Mouse (Mus musculus) liver, embryonic 14.5 days (tissue): Measurements from ENCODE around the gene Gm9964.

ENCODE experiments used
- CTCF ChIP-seq: IDR thresholded peaks from 2 replicates; pipeline ENCODE4 v1.5.1; 2016; ENCODE audit warnings: antibody characterized with exemption, low read depth, control low read depth
- EP300 ChIP-seq: IDR thresholded peaks from 2 replicates; pipeline ENCODE4 v1.6.1; 2016; ENCODE audit warnings: antibody characterized with exemption, low read depth

DNA sequence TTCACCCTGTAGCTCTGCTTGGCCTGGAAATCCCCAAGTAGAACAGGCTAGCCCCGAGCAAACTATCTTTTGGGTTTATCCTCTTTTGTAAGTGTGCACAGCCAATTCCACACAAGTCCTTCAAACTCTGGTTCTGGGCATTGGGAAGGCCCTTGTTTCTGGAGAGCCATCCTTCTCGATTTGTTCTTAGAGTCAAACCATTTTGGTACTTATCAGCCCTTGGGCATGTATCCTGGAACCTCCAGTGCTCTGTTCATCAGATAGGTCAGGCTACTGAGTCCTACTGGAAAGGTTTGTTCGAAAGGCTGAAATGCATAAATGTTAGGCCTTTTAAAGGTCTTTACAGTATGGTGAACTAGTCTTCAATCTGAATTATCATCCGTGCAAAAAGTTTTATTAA is 41.9 kb upstream of the Gm9964 start:
- TF ChIP-seq CTCF (no peak), EP300 (no peak)
